Mouse (Mus musculus) MEL (cell line): ENCODE data around the gene Gaa. TPM values are rescaled to one million over a fixed set of nuclear protein-coding genes. Genes with fewer than 3 reads are reported as not detected.

ENCODE experiments used
- DNase-seq: peaks from one replicate; pipeline ENCODE4 v3.0.0; 2011; ENCODE audit warnings: low read depth, low spot score
- H3K27ac ChIP-seq: 2 replicates; pipeline ENCODE4 v1.5.1; 2012; ENCODE audit warnings: low read depth, mild to moderate bottlenecking, control low read depth, low read length, moderate library complexity; ENCODE audit not compliant: control insufficient read depth
- H3K27me3 ChIP-seq, 2 experiments: fragments of 150-350 bp in 1 of 2; sonication (generic) in 1 of 2; 2 replicates each; pipeline ENCODE4 v1.6.1; 2012; ENCODE audit warnings: low read length in 2 of 2, mild to moderate bottlenecking in 2 of 2, improper control_type of control experiment in 1 of 2, moderate library complexity in 1 of 2; ENCODE audit not compliant: insufficient read depth in 2 of 2, control insufficient read depth in 1 of 2
- H3K36me3 ChIP-seq, 2 experiments: 2 replicates each; pipeline ENCODE4 v1.6.1; 2012 to 2014; ENCODE audit warnings: low read length in 2 of 2, improper control_type of control experiment in 1 of 2, inconsistent platforms in 1 of 2, mild to moderate bottlenecking in 1 of 2; ENCODE audit not compliant: insufficient read depth in 2 of 2, control insufficient read depth in 1 of 2
- H3K4me1 ChIP-seq, 2 experiments: fragments of 150-350 bp in 1 of 2; sonication (generic) in 1 of 2; 2 replicates each; pipeline ENCODE4 v1.6.1; 2012; ENCODE audit warnings: low read length in 2 of 2, improper control_type of control experiment in 1 of 2, mild to moderate bottlenecking in 1 of 2; ENCODE audit not compliant: insufficient read depth in 2 of 2, control insufficient read depth in 1 of 2
- H3K4me3 ChIP-seq, 2 experiments: fragments of 150-350 bp in 1 of 2; sonication (generic) in 1 of 2; 2 replicates each; pipeline ENCODE4 v1.5.1; 2012; ENCODE audit warnings: low read depth in 2 of 2, low read length in 2 of 2, mild to moderate bottlenecking in 2 of 2, moderate library complexity in 2 of 2, control low read depth in 1 of 2, improper control_type of control experiment in 1 of 2; ENCODE audit not compliant: control insufficient read depth in 1 of 2, insufficient read depth in 1 of 2
- H3K79me2 ChIP-seq: 2 replicates; pipeline ENCODE4 v1.6.1; 2012; ENCODE audit warnings: mild to moderate bottlenecking, low read length, moderate library complexity; ENCODE audit not compliant: control insufficient read depth, poor library complexity, insufficient read depth
- H3K9ac ChIP-seq: 2 replicates; pipeline ENCODE4 v1.6.1; 2012; ENCODE audit warnings: low read depth, mild to moderate bottlenecking, control low read depth, low read length, moderate library complexity; ENCODE audit not compliant: control insufficient read depth, poor library complexity, severe bottlenecking
- H3K9me3 ChIP-seq: fragments of 150-350 bp; sonication (generic); replicated peaks from 2 replicates; pipeline ENCODE4 v1.6.1; 2012; ENCODE audit warnings: mild to moderate bottlenecking, low read length, improper control_type of control experiment, moderate library complexity; ENCODE audit not compliant: insufficient read depth
- CTCF ChIP-seq, 3 experiments: IDR thresholded peaks in 2 of 3; conservative IDR thresholded peaks in 1 of 3; 2 replicates each; pipeline ENCODE4 v1.5.1; 2011 to 2012; ENCODE audit warnings: low read length in 3 of 3, low read depth in 2 of 3, mild to moderate bottlenecking in 2 of 3, improper control_type of control experiment in 1 of 3, inconsistent platforms in 1 of 3, mixed read lengths in 1 of 3, moderate library complexity in 1 of 3; ENCODE audit not compliant: control insufficient read depth in 1 of 3, insufficient read depth in 1 of 3, poor library complexity in 1 of 3, severe bottlenecking in 1 of 3
- EP300 ChIP-seq, 2 experiments: IDR thresholded peaks; 2 replicates each; pipeline ENCODE4 v1.6.1; 2011; ENCODE audit warnings: improper control_type of control experiment in 2 of 2, low read length in 2 of 2, low read depth in 1 of 2, mild to moderate bottlenecking in 1 of 2
- GABPA ChIP-seq: IDR thresholded peaks from 2 replicates; pipeline ENCODE4 v1.6.1; 2012; ENCODE audit warnings: low read depth, mild to moderate bottlenecking, inconsistent platforms, low read length, improper control_type of control experiment, moderate library complexity
- HCFC1 ChIP-seq: IDR thresholded peaks from 2 replicates; pipeline ENCODE4 v1.6.1; 2012; ENCODE audit warnings: low read depth, mild to moderate bottlenecking, inconsistent platforms, low read length, improper control_type of control experiment, moderate library complexity
- JUND ChIP-seq: IDR thresholded peaks from 2 replicates; pipeline ENCODE4 v1.6.1; 2011; ENCODE audit warnings: low read depth, mild to moderate bottlenecking, improper control_type of control experiment, low read length
- KAT2A ChIP-seq: conservative IDR thresholded peaks from 2 replicates; pipeline ENCODE4 v1.6.1; 2012; ENCODE audit warnings: low read depth, low read length, improper control_type of control experiment, inconsistent platforms
- MAX ChIP-seq: IDR thresholded peaks from 2 replicates; pipeline ENCODE4 v1.6.1; 2011; ENCODE audit warnings: low read length, improper control_type of control experiment
- MXI1 ChIP-seq: IDR thresholded peaks from 2 replicates; pipeline ENCODE4 v1.6.1; 2011; ENCODE audit warnings: mild to moderate bottlenecking, low read depth, low read length, improper control_type of control experiment
- MYB ChIP-seq: IDR thresholded peaks from 2 replicates; pipeline ENCODE4 v1.6.1; 2011; ENCODE audit warnings: mild to moderate bottlenecking, low read depth, low read length, improper control_type of control experiment
- POLR2A ChIP-seq, 2 experiments: IDR thresholded peaks; 2 replicates each; pipeline ENCODE4 v1.6.1; 2011 to 2012; ENCODE audit warnings: low read length in 2 of 2, mild to moderate bottlenecking in 2 of 2, control low read depth in 1 of 2, improper control_type of control experiment in 1 of 2, low read depth in 1 of 2, moderate library complexity in 1 of 2; ENCODE audit not compliant: control insufficient read depth in 1 of 2, insufficient read depth in 1 of 2, poor library complexity in 1 of 2
- RAD21 ChIP-seq: IDR thresholded peaks from 2 replicates; pipeline ENCODE4 v1.6.1; 2011; ENCODE audit warnings: mild to moderate bottlenecking, low read depth, low read length, improper control_type of control experiment
- RCOR1 ChIP-seq: IDR thresholded peaks from 2 replicates; pipeline ENCODE4 v1.6.1; 2012; ENCODE audit warnings: low read depth, mild to moderate bottlenecking, inconsistent platforms, low read length, improper control_type of control experiment
- SMC3 ChIP-seq: IDR thresholded peaks from 2 replicates; pipeline ENCODE4 v1.6.1; 2011; ENCODE audit warnings: low read depth, low read length, improper control_type of control experiment
- TCF12 ChIP-seq: IDR thresholded peaks from 2 replicates; pipeline ENCODE4 v1.6.1; 2014; ENCODE audit warnings: low read depth, mild to moderate bottlenecking, inconsistent platforms, low read length, improper control_type of control experiment, moderate library complexity
- UBTF ChIP-seq: IDR thresholded peaks from 2 replicates; pipeline ENCODE4 v1.6.1; 2012; ENCODE audit warnings: low read depth, mild to moderate bottlenecking, inconsistent platforms, low read length, improper control_type of control experiment, moderate library complexity, borderline replicate concordance; ENCODE audit not compliant: insufficient read depth
- USF1 ChIP-seq: IDR thresholded peaks from 2 replicates; pipeline ENCODE4 v1.6.1; 2014; ENCODE audit warnings: low read depth, mild to moderate bottlenecking, inconsistent platforms, low read length, improper control_type of control experiment, moderate library complexity
- USF2 ChIP-seq, 2 experiments: IDR thresholded peaks; 2 replicates each; pipeline ENCODE4 v1.6.1; 2011 to 2012; ENCODE audit warnings: improper control_type of control experiment in 2 of 2, low read length in 2 of 2, borderline replicate concordance in 1 of 2, inconsistent platforms in 1 of 2, low read depth in 1 of 2, mild to moderate bottlenecking in 1 of 2; ENCODE audit not compliant: insufficient read depth in 1 of 2
- ZC3H11A ChIP-seq: IDR thresholded peaks from 2 replicates; pipeline ENCODE4 v1.6.1; 2012; ENCODE audit warnings: low read depth, mild to moderate bottlenecking, inconsistent platforms, low read length, improper control_type of control experiment
- ZNF384 ChIP-seq: IDR thresholded peaks from 2 replicates; pipeline ENCODE4 v1.6.1; 2012; ENCODE audit warnings: low read depth, mild to moderate bottlenecking, inconsistent platforms, low read length, improper control_type of control experiment
- polyA plus RNA-seq, 2 experiments: library from polyadenylated mRNA; stranded (reverse) in 1 of 2; unstranded in 1 of 2; fragments of >175 nt in 1 of 2; fragments of >200 nt in 1 of 2; gene quantifications; 2 replicates each; pipeline versions ENCODE4 v1.2.1 to v1.2.4; 2012; ENCODE audit warnings: low replicate concordance in 2 of 2, low read depth in 1 of 2; ENCODE audit not compliant: insufficient read length in 2 of 2, insufficient read depth in 1 of 2, missing spikeins in 1 of 2
- total RNA-seq: library from RNA; depleted of rRNA; stranded (reverse); fragments of 300-350 nt; gene quantifications from 2 replicates; pipeline ENCODE4 v1.2.3, GENCODE M21; 2012

Gene Gaa
- total and polyA plus RNA-seq, 3 experiments, result 54.1 to 85.6 TPM; not detected in 1

- Histone ChIP-seq H3K27ac (no peak overlapping the region), H3K9ac (no peak overlapping the region; the same call in 1 of the 2 replicates), H3K4me3 (peak overlapping the region; percentile 48 to 69), H3K4me1 (peaks cover 5 to 17% of the 10 kb centered on the region in 2 experiments; a peak in 3 of 4 replicates), H3K27me3 (peaks cover 3 to 5% of the 10 kb centered on the region in 2 experiments; a peak in 2 of 4 replicates), H3K79me2 (peaks cover 7% of the 10 kb centered on the region; the same call in 1 of the 2 replicates), H3K9me3 (no peaks in the 10 kb centered on the region), H3K36me3 (peaks cover 0 to 9% of the 10 kb centered on the region in 2 experiments; a peak in 2 of 4 replicates)
- peak; percentile 58 for DNase-seq
- TF ChIP-seq EP300 (IDR thresholded peaks at IDR 0.05; ENCODE audit: low read depth in 1 of 2, low read length in 2 of 2) (no peak), MAX (no peak), MXI1 (peak; percentile 70; the same call in 1 of the 2 replicates), KAT2A (no peak), USF2 (IDR thresholded peaks at IDR 0.05; ENCODE audit: borderline replicate concordance in 1 of 2, insufficient read depth in 1 of 2, low read depth in 1 of 2, low read length in 2 of 2) (no peak), MYB (no peak)
Measured at GRCm38 (mm10) chr11:119228846-119229626, 38.7 kb upstream of the Gaa start.

GRCm38 (mm10) chr11:119234770-119235169 is 32.9 kb upstream of the Gaa start:
- no peak overlapping the region for H3K27ac ChIP-seq
- H3K36me3 ChIP-seq, result peaks cover 0 to 8% of the 10 kb centered on the region in 2 experiments; a peak in 2 of 4 replicates
- H3K79me2 ChIP-seq, result no peaks in the 10 kb centered on the region; the same call in 1 of the 2 replicates
- H3K4me1 ChIP-seq, result peaks cover 3 to 16% of the 10 kb centered on the region in 2 experiments; a peak in 3 of 4 replicates
- peak; percentile 66 for DNase-seq
- H3K9ac ChIP-seq, result no peak overlapping the region
- H3K4me3 ChIP-seq, result no peak overlapping the region
- TF ChIP-seq CTCF (IDR thresholded peaks at IDR 0.05 in 2 of 3, conservative IDR thresholded peaks at IDR 0.05 in 1 of 3; ENCODE audit: control insufficient read depth in 1 of 3, insufficient read depth in 1 of 3, low read depth in 2 of 3, low read length in 3 of 3, poor library complexity in 1 of 3, severe bottlenecking in 1 of 3), result peak in 2 of 3 experiments; percentile 47 to 51; a peak in 4 of 6 replicates
- no peak for TF ChIP-seq MYB
- H3K27me3 ChIP-seq, result peaks cover 2 to 5% of the 10 kb centered on the region in 2 experiments; a peak in 2 of 4 replicates
- H3K9me3 ChIP-seq, result no peaks in the 10 kb centered on the region

- H3K79me2 ChIP-seq, result no peaks in the 10 kb centered on the region; the same call in 1 of the 2 replicates
- TF ChIP-seq GABPA, result no peak
- TF ChIP-seq JUND, result no peak
- TF ChIP-seq RCOR1, result no peak
- 0 out of 2 replicates have a peak, but pooled peaks have one; percentile 5 for TF ChIP-seq MAX
- TF ChIP-seq USF1, result no peak
- no peak for TF ChIP-seq ZNF384
- no peak for TF ChIP-seq POLR2A (IDR thresholded peaks at IDR 0.05; ENCODE audit: control insufficient read depth in 1 of 2, insufficient read depth in 1 of 2, low read depth in 1 of 2, low read length in 2 of 2, poor library complexity in 1 of 2)
- peak; percentile 41 for TF ChIP-seq RAD21
- no peak for TF ChIP-seq EP300 (IDR thresholded peaks at IDR 0.05; ENCODE audit: low read depth in 1 of 2, low read length in 2 of 2)
- TF ChIP-seq KAT2A, result no peak
- TF ChIP-seq TCF12, result 0 out of 2 replicates have a peak, but pooled peaks have one; percentile 7
- TF ChIP-seq CTCF (IDR thresholded peaks at IDR 0.05 in 2 of 3, conservative IDR thresholded peaks at IDR 0.05 in 1 of 3; ENCODE audit: control insufficient read depth in 1 of 3, insufficient read depth in 1 of 3, low read depth in 2 of 3, low read length in 3 of 3, poor library complexity in 1 of 3, severe bottlenecking in 1 of 3), result peak; percentile 69 to 98 (median 86)
- no peak for TF ChIP-seq HCFC1
- TF ChIP-seq SMC3, result peak; percentile 59
- TF ChIP-seq MXI1, result no peak
- TF ChIP-seq USF2 (IDR thresholded peaks at IDR 0.05; ENCODE audit: borderline replicate concordance in 1 of 2, insufficient read depth in 1 of 2, low read depth in 1 of 2, low read length in 2 of 2), result no peak
- no peak for TF ChIP-seq UBTF
- peak; percentile 20; the same call in 1 of the 2 replicates for TF ChIP-seq ZC3H11A
- TF ChIP-seq, all 39 proteins: peak for 6
- Histone ChIP-seq H3K27ac (peak overlapping the region; percentile 3; the same call in 1 of the 2 replicates), H3K9ac (peak overlapping the region; percentile 20), H3K4me3 (peak overlapping the region; percentile 30 to 57), H3K4me1 (peaks cover 3 to 16% of the 10 kb centered on the region in 2 experiments; a peak in 3 of 4 replicates), H3K9me3 (no peaks in the 10 kb centered on the region), H3K27me3 (peaks cover 2 to 5% of the 10 kb centered on the region in 2 experiments; a peak in 2 of 4 replicates), H3K36me3 (peaks cover 0 to 8% of the 10 kb centered on the region in 2 experiments; a peak in 2 of 4 replicates)
- peak; percentile 95 for DNase-seq
Measured at GRCm38 (mm10) chr11:119235596-119235995, 32.1 kb upstream of the Gaa start.
